Mouse (Mus musculus): ENCODE measurements at regions not wholly inside any gene's neighbourhood (a gene's known extent, or its start where the extent isn't known, plus 50 kb on each side); places are given as distances from the start of the nearest gene placed in this dataset.

- no peak for DNase-seq
These were observed 246.0 kb downstream of the Ttll7 start for GRCm38 (mm10) chr3:147098065-147098580.

- DNase-seq: no peak
These were observed 246.4 kb downstream of the Ttll7 start for GRCm38 (mm10) chr3:147098611-147099010.

GRCm38 (mm10) chr3:147099143-147099713 lies 247.1 kb downstream of the Ttll7 start:
- DNase-seq: no peak

- no peak for DNase-seq
These were observed 249.0 kb downstream of the Ttll7 start for GRCm38 (mm10) chr3:147101053-147101764.

DNA sequence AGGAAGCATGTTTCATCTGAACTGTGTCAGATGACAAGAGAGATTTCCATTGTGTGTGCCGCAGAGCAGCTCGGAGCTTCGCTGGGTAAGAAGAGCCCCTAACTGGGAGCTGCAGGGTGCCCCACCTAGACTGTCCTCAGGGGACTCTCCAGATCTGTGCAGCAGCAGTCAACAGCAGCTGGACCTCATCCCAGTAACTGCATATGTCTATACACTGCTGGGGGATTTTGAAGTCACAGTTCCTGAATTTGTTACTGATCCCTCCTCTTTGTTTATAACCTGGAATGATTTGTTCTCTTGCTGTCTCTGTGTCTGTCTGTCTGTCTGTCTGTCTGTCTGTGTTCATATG lies 249.6 kb downstream of the Ttll7 start:
- DNase-seq: no peak

DNA sequence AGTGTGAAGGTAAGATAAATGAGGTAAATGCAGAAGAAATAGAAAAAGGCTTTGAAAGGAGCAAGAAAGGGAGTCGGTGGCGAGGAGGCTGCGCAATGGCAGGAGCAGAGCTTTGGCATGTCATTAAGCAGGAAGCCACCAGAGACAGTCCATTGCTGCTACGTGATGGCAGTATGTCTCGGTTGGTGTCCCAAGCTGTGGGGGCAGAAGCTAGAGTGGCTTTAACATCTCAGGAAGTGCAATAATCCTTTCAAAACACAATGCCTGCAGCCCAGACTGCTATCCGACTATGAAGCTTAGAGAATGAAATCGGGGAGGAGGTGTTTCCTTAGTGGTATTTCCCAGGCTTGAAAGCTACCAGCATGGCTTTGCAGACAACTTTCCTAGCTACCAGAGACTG lies 251.3 kb downstream of the Ttll7 start:
- DNase-seq: no peak

GRCm38 (mm10) chr3:147117609-147118008 lies 265.4 kb downstream of the Ttll7 start:
- no peak for DNase-seq

DNA sequence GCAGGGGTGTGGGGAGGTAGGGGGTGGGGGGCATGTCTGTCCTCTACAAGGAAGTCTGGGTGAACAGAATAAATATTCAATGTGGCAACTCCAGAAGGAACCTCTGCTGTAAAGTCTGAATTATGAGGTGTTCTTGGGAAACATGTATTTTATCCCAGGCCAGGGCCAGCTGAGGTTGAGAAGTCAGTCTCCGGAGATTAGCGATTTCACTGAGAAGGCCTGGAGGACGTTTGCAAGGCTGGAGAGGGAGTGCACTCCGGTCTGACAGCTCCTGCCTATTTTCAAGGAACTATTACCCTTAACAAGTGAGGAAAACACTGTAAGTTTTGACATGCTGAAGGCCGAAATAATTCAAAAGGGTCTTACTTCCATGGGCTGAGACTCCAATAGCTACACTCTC lies 265.9 kb downstream of the Ttll7 start:
- DNase-seq: peak; percentile 39

GRCm38 (mm10) chr3:147118622-147119021 lies 266.5 kb downstream of the Ttll7 start:
- no peak for DNase-seq

GRCm38 (mm10) chr3:147121826-147122225 lies 269.7 kb downstream of the Ttll7 start:
- DNase-seq: no peak

- DNase-seq: no peak
These were observed 275.6 kb downstream of the Ttll7 start for GRCm38 (mm10) chr3:147127740-147128139.

DNA sequence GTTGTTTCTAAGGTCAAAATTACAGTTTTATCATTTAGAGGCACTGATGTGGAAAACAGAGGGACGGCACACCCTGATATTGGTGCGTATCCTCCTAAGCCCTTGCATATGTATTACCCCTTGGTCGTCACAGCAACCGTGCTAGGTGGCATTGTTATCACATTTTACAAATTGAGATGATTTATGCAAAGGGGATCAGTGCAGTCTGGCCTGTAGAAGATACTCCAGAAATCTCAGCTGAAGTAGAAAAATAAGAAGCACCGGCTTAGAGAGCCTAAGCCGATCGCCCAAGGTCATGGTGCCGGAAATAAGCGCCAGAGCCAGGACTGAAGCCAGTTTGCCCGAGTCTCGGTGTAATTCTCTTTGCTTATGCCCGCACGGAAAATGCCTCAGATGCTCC lies 280.7 kb downstream of the Ttll7 start:
- DNase-seq: no peak

DNA sequence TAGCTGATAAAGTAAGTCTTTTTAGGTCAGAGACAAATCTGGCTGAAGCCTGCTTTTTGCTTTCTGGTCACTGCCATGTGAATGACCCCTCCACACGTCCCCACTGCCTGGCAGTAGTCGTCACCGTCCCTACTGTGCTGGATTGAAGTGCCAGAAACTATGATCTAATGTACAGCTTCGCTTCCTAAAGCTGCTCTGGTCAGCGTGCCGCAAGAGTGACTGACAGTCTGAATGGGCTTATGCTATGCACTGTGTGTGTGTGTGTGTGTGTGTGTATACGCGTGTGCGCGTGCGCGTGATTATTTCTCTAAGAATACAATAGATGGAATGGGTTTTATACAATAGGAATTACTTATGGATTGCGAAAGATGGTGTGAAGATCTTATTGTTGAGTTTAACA lies 281.2 kb downstream of the Ttll7 start:
- DNase-seq: no peak

- DNase-seq: no peak
These were observed 288.2 kb downstream of the Ttll7 start for GRCm38 (mm10) chr3:147140414-147140813.

- peak; percentile 34 for DNase-seq
These were observed 301.3 kb downstream of the Ttll7 start for GRCm38 (mm10) chr3:147153456-147153855.

- DNase-seq: no peak
These were observed 301.8 kb downstream of the Ttll7 start for GRCm38 (mm10) chr3:147153998-147154397.

GRCm38 (mm10) chr3:147163126-147163525 lies 311.0 kb downstream of the Ttll7 start:
- DNase-seq: no peak

DNA sequence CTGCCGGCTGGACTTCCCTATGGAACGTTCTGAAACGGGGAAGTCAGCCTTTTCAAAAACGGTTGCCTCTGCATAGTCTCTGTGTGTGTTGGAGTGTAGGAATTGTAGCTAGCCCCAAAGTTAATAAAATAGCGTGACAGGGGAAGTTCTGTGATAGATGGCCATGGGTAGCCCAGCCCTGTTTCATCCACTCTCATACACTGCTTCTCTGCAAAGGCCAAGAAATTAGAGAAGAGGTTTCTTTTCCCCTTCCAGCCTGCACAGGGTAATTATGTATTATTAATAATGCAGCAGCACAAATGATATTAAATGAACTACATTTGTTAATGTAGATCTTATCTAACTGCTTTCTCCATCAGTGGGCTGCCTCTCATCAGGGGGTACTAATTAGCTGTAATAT lies 311.4 kb downstream of the Ttll7 start:
- no peak for DNase-seq

DNA sequence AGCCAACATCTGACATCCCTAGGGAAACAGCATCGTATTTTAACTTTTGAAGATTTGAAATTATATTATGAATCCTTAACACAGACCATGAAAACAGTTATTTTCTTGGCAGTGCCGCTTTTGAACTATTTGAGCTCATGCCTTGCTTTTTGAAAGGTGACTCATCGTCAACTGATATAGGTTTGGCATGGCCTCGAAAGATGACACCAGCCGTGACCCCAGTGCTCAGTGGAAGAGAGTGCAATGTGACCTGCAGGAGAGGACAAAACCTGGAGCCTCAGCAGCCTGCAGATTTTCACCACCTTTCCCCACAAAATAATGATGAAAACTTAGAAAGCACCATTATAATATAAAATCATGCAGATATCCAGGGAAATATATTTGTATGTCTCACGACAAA lies 312.8 kb downstream of the Ttll7 start:
- DNase-seq: no peak

GRCm38 (mm10) chr3:147166555-147166954 lies 314.4 kb downstream of the Ttll7 start:
- DNase-seq: no peak

DNA sequence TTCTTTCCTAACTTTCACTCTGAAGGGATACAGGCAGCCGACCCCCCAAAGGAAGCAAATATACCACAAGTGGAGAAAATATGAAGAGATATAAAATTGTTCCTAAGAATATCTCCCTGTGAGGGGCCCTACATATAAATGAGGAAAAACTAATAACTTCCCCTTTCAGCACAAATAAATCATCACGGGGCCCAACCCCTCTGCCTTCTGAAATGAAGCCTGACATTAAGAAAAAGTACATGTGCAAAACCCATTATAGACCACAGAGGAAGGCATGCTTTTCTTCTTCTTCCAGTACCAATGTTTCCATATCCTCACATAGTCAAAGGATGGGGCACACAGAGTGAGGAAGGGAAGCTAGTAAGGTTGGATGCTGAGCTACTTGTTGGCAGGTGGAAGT lies 317.0 kb downstream of the Ttll7 start:
- DNase-seq: no peak

DNA sequence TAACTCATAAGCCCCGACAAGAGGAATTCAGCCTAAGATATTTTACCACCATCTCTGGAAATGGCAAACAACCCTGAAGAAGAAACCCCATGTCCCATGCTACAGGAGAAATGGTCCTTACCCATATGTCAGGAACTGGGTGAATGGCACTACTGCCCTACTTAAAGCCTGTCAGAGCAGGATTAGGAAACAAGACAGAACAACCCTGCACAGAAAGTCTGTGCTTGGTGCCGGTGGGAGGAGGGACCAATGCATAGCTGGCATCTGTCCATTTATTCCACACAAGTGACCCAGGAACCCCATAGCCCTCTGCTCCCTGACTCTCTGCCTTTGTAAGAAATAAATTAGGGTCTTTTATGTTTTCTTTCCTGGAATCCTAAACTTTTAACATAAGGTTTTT lies 317.9 kb downstream of the Ttll7 start:
- DNase-seq: no peak

DNA sequence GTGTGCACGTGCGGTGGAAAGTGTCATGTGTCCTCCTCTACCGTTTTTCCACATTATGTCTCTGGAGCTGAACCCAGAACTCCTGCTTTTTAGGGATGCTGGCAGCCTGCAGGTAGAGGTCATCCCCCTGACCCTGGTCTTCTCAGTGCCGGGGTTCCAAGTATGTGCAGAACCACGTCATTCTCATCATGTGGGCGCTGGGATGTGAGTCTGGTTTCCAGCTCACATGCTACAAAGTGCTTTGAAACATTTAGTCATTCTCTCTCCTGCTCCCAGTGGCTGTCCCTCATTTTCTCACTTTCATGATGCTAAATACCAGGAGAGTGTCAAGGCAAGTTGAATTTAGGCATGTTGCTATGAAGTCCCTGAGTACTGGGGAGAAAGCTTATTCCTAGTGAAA lies 326.6 kb downstream of the Ttll7 start:
- no peak for DNase-seq

DNA sequence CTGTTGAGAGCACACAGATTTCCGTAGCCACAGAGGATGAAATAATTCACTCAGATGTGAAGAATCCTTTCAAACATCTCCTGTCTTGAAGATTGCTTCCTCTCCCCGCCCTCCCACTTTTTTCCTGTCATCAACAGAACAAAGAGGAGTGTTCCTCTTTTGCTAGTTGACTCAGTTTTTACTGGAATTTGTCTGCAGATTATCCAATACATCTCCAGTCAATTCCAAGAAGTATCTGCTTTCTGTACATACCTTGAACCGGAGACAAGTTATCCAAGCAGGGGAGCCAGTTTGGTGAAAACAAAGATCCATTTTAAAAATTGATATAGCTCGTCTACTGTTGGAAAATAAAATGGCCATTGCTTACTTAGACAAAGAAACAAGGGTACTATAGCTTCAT lies 328.5 kb downstream of the Ttll7 start:
- no peak for DNase-seq

Measured in embryo, embryonic 11 days (tissue).